Mouse (Mus musculus): Measurements from ENCODE around the gene Ogfr.

DNA sequence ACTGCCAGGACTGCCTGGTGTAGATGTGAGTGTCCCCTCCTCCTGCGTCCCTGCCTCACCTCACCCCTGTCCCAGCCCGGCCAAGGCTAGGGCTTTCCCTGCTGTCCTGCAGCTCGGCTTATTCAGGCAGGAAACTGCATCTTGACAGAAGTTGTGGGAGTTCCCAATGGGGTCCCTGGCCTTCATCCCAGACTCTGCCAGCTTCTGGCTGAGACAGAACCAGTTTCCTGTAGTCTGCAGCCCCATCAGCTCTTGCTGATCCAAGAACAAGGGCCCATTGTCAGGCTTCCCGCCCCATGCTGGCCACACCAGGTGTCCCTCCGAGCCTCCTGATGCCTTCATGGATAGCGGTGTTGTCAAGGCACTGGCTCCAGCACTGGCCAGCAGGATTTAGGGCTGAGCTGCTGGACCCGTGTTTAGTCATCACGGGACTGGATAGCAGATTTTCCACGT is 11.6 kb downstream of the Ogfr start:
- TF ChIP-seq CTCF (IDR thresholded peaks at IDR 0.05; ENCODE audit: low read depth, low read length) (no peak), POLR2A (IDR thresholded peaks at IDR 0.05; ENCODE audit: insufficient read depth, low read length) (no peak)

All from ES-Bruce4 (cell line).